Mouse (Mus musculus) CH12.LX (cell line): ENCODE results near the gene Oxsr1.

Experiments used
- CTCF ChIP-seq, 2 experiments: IDR thresholded peaks in 1 of 2; conservative IDR thresholded peaks in 1 of 2; 2 replicates each; pipeline ENCODE4 v1.5.1; 2011 to 2012; ENCODE audit warnings: low read depth in 2 of 2, low read length in 2 of 2, improper control_type of control experiment in 1 of 2, inconsistent platforms in 1 of 2, mild to moderate bottlenecking in 1 of 2, moderate library complexity in 1 of 2
- E2F4 ChIP-seq: IDR thresholded peaks from 2 replicates; pipeline ENCODE4 v1.6.1; 2011; ENCODE audit warnings: low read depth, low read length, improper control_type of control experiment; ENCODE audit not compliant: insufficient replicate concordance
- HCFC1 ChIP-seq: IDR thresholded peaks from 2 replicates; pipeline ENCODE4 v1.6.1; 2012; ENCODE audit warnings: low read depth, mild to moderate bottlenecking, inconsistent platforms, low read length, improper control_type of control experiment
- TBP ChIP-seq: conservative IDR thresholded peaks from 2 replicates; pipeline ENCODE4 v1.6.1; 2011; ENCODE audit warnings: low read depth, low read length, improper control_type of control experiment
- UBTF ChIP-seq: IDR thresholded peaks from 2 replicates; pipeline ENCODE4 v1.6.1; 2012; ENCODE audit warnings: low read depth, mild to moderate bottlenecking, inconsistent platforms, low read length, improper control_type of control experiment, moderate library complexity
- USF1 ChIP-seq: IDR thresholded peaks from 2 replicates; pipeline ENCODE4 v1.6.1; 2014; ENCODE audit warnings: low read depth, mild to moderate bottlenecking, inconsistent platforms, low read length, improper control_type of control experiment
- ZKSCAN1 ChIP-seq: IDR thresholded peaks from 2 replicates; pipeline ENCODE4 v1.6.1; 2012; ENCODE audit warnings: low read depth, inconsistent platforms, low read length, improper control_type of control experiment, borderline replicate concordance

- TF ChIP-seq E2F4 (no peak), CTCF (conservative IDR thresholded peaks at IDR 0.05 in 1 of 2, IDR thresholded peaks at IDR 0.05 in 1 of 2; ENCODE audit: low read depth in 2 of 2, low read length in 2 of 2) (no peak), ZKSCAN1 (no peak), UBTF (no peak), HCFC1 (no peak), TBP (no peak), USF1 (no peak)
Observed at GRCm38 (mm10) chr9:119346376-119346775, 24.1 kb upstream of the Oxsr1 start.
